Mouse (Mus musculus): ENCODE data around the gene Iltifb. TPM values are rescaled to one million over a fixed set of nuclear protein-coding genes. Genes with fewer than 3 reads are reported as not detected.
"Not testable (repeated sequence)": the region's sequence is repeated elsewhere in the genome, so short reads cannot be mapped to it uniquely, and the experiment has no call there.

Iltifb gene
- not detected for total RNA-seq (2021)
- long read RNA-seq, experiment 1 = 0 reads
- long read RNA-seq, experiment 2 = 0 reads

DNA sequence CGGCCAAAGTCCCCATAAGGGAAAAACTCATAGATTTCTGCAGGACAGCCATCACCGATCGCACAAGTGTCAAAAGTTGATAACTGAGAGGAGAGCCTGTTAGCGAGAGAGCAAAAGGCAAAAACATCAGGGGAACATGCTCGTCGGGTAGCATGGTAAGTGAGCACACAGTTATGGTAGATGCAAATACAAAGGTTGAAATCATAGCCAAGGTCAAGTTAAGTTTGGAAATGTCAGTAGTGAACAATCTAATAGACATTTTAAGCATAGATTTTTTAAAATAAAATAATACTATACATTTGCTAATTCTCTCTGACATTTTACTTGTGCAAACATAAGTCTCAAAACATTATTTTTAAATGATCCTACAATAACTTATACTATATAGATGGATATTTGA, at the start of gene Iltifb:
Gene Iltifb (minus strand): TSS at position 101 of the 400 bp plus-strand sequence.
- no peak for DNase-seq (ENCODE audit: low spot score in 2 of 2)

DNA sequence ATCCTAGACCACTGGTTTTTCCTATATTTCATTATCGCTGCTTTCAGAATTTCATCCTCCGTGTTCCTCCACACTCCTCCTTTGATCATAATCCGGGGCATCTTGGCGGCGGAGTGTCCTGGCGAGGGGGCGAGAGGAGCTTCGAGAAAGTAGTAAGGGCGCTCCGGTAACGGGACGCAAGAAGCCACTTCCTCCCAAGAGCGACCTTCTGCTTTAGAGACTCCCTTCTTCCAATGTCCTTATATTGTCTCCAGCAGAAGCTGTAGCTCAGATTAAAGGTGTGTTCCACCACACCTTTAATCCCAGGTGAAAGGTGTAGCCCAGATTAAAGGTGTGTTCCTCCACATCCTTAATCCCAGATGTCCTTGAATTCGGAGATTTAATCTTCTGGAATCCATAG, 48.3 kb upstream of the Iltifb start, which contains the start of gene Gm9046:
Gene Gm9046 (minus strand): TSS at position 101 of the 400 bp plus-strand sequence.
- not testable (repeated sequence) for DNase-seq (ENCODE audit: low spot score in 2 of 2)

DNA sequence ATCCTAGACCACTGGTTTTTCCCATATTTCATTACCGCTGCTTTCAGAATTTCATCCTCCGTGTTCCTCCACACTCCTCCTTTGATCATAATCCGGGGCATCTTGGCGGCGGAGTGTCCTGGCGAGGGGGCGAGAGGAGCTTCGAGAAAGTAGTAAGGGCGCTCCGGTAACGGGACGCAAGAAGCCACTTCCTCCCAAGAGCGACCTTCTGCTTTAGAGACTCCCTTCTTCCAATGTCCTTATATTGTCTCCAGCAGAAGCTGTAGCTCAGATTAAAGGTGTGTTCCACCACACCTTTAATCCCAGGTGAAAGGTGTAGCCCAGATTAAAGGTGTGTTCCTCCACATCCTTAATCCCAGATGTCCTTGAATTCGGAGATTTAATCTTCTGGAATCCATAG, 42.9 kb upstream of the Iltifb start, which contains the start of gene Gm9045:
Gene Gm9045 (minus strand): TSS at position 101 of the 400 bp plus-strand sequence.
- not testable (repeated sequence) for DNase-seq (ENCODE audit: low spot score in 2 of 2)

- not testable (repeated sequence) for DNase-seq (ENCODE audit: low spot score in 2 of 2)
These were observed 37.5 kb upstream of the Iltifb start, which contains the start of gene Gm9044 for GRCm38 (mm10) chr10:118332308-118332707. Gm9044 (minus strand) TSS chr10:118332408.

DNA sequence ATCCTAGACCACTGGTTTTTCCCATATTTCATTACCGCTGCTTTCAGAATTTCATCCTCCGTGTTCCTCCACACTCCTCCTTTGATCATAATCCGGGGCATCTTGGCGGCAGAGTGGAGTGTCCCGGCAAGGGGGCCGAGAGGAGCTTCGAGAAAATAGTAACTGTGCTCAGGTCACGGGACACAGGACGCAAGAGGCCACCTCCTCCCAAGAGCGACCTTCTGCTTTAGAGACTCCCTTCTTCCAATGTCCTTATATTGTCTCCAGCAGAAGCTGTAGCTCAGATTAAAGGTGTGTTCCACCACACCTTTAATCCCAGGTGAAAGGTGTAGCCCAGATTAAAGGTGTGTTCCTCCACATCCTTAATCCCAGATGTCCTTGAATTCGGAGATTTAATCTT, 32.0 kb upstream of the Iltifb start, which contains the start of gene Gm9040:
Gene Gm9040 (minus strand): TSS at position 101 of the 400 bp plus-strand sequence.
- DNase-seq (ENCODE audit: low spot score in 2 of 2) = not testable (repeated sequence)

DNA sequence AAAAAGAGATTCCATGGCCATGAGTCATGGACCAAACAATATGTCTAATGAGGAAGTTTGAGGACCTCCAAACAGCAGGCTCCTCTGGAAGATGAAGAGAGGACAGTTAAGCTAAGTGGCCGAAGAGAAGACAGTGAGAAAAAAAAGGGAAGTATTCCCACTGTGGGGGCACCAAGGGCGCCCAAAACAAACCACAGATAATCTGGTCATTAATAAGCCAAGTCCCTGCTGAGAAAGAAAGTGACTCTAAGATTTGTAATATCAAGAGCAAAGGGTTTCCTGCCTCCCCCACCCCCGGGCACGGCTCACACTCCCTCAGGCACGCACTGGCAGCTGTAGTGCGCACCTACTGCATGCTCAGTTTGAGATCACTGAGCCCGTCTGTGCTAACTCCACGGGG, 24.2 kb upstream of the Iltifb start:
- no peak for DNase-seq (ENCODE audit: low spot score in 2 of 2)

- DNase-seq (ENCODE audit: low spot score in 2 of 2) = not testable (repeated sequence)
These were observed 7.3 kb upstream of the Iltifb start for GRCm38 (mm10) chr10:118302133-118302532.

DNA sequence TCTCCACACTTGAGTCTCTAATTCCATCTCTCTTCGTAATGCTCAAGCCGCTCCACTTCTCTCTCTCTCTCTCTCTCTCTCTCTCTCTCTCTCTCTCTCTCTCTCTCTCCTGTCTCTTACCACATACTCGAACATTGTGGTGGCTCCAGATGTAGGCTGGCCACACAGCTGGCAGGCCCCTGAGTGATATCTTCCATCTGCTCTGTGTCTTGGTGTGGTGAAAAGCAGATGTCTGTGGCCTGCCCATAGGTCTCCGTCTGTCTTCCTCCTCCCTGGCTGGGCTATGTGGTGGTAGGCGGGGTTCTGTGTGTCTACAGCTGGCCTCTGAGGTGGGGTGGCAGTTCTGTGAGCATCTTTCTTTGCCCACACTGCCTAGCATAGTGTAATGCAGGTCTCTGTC, 11.8 kb downstream of the Iltifb start:
- not testable (repeated sequence) for DNase-seq (ENCODE audit: low spot score in 2 of 2)

DNA sequence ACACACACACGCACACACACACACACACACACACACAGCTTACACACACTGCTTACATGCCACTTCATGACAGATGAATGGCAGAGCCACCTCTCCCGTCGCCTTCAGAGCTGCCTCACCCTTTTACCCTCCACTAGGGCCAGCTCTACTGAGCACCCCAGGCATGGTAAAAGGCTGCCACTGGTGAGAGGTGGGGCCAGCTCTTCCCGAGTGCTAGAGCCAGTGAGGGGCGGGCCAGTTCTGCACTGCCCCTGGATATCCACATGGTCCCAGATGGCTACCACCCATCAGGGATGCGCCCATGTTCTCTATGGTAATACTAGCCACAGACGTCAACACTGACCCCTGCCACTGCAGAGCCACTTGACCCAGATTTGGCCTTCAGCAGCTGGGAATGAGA, 12.3 kb downstream of the Iltifb start:
- DNase-seq (ENCODE audit: low spot score in 2 of 2) = not testable (repeated sequence)

- DNase-seq (ENCODE audit: low spot score in 2 of 2) = not testable (repeated sequence)
These were observed 16.8 kb downstream of the Iltifb start for GRCm38 (mm10) chr10:118278069-118278468.

- DNase-seq (ENCODE audit: low spot score in 2 of 2) = not testable (repeated sequence)
These were observed 23.4 kb downstream of the Iltifb start for GRCm38 (mm10) chr10:118271416-118271815.

DNA sequence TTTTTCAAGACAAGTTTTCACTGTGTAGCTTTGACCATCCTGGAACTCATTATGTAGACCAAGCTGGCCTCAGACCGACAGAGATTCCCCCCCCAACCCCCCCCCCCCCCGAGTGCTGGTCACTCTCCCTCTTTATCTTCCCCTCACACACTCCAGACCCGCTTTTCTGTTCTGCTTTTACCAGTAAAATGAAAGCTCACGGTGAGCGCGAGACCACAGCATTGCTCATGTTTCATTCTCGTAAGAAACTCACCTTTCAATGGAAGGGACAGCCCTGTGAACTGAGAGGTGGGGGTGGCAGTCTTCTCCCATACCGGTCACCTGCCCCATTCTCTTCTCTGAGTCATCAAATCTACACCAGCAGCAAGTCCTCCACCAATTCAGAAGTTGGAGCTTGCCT, 26.0 kb downstream of the Iltifb start:
- not testable (repeated sequence) for DNase-seq (ENCODE audit: low spot score in 2 of 2)

- DNase-seq (ENCODE audit: low spot score in 2 of 2) = not testable (repeated sequence)
These were observed 36.5 kb downstream of the Iltifb start, which contains the start of gene Gm32802 for GRCm38 (mm10) chr10:118258388-118258787. Gm32802 (plus strand) TSS chr10:118258688.

DNA sequence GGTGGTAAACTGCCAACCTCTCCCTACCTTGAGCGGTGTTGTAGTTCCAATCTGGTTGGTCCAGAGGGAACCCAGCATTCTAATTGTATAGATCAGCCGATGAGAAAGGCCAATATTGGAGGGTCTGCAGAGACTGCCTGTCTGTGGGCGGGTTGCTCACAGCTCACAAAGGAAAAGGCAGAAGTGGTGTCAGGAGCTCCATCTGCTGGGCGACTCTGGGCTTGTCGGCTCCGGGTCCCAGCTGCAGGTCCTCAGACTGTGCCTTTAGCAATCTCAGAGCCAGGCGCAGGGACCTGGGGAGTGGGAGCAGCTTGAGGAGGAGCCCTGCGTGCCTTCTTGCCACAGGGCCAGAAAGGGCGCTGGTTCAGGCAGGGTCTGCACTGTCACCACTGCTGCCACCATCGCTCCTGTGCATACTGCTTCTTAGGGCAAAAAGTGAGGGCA, 44.0 kb downstream of the Iltifb start:
- DNase-seq (ENCODE audit: low spot score in 2 of 2) = peak; percentile 36 to 43

- peak; percentile 9 to 10 for DNase-seq (ENCODE audit: low spot score in 2 of 2)
These were observed 45.7 kb downstream of the Iltifb start for GRCm38 (mm10) chr10:118249006-118249595.

GRCm38 (mm10) chr10:118240680-118241079, 54.2 kb downstream of the Iltifb start, which contains the start of gene Gm32717:
Gm32717 (minus strand) TSS chr10:118240780.
- DNase-seq (ENCODE audit: low spot score in 2 of 2) = not testable (repeated sequence)

Other genes with a start within 250 kb of the Iltifb start
- 1 to 10 TPM; 7.6 to 7.8 TPM for gene Mdm1, start 153.2 kb downstream of the Iltifb start, total RNA-seq (2021)
- gene Il22, start 90.1 kb downstream of the Iltifb start, total RNA-seq (2021) = not detected
- under 1 TPM; 0.77 to 0.86 TPM for gene Gm32717, start 54.3 kb downstream of the Iltifb start, total RNA-seq (2021)
- gene Gm32802, start 36.4 kb downstream of the Iltifb start, total RNA-seq (2021) = under 1 TPM; 0.77 to 0.86 TPM
- not detected for gene Gm9040, start 31.9 kb upstream of the Iltifb start, total RNA-seq (2021)
- gene Gm9044, start 37.4 kb upstream of the Iltifb start, total RNA-seq (2021) = not detected
- not detected for gene Gm9045, start 42.8 kb upstream of the Iltifb start, total RNA-seq (2021)
- not detected for gene Gm9046, start 48.2 kb upstream of the Iltifb start, total RNA-seq (2021)
- gene Gm9048, start 53.6 kb upstream of the Iltifb start, total RNA-seq (2021) = not detected
- not detected for gene Gm9049, start 59.1 kb upstream of the Iltifb start, total RNA-seq (2021)
- gene Ifng, start 146.0 kb upstream of the Iltifb start, total RNA-seq (2021) = not detected